8 mouse cellular contexts compared by ENCODE assay signal in the genomic region with DNA sequence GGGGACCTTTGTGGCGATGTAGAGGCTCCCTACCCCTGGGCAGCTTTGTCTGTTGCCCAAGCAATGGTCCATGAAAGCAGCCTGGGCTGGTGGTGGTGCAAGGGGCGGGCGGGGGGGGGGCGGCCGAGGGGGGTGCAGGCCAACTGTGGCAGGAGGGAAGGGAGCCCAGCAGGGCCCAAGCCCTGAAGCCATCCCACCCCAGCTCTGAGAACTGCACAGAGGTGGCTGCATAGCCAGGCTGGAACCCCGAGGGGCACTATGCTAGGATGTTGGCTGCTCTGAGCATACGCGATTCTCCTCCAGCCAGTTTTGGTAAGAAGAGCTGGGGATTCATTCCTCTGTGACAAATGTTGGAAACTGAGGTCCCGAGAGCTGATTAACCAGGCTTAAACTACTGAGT.
DNase-seq lines count a peak whose midpoint lies in the region; ATAC-seq and TF ChIP-seq lines count a peak whose summit lies in the region.

No protein-coding gene starts in this region.

- H3K27ac ChIP-seq in liver, adult 2 months (replicated peaks; ENCODE audit: insufficient read depth, low read depth, low read length): peak overlapping the region; percentile 27
- H3K27ac ChIP-seq in forebrain, embryonic 10.5 days: peak overlapping the region; percentile 91
- H3K27ac ChIP-seq in intestine, embryonic 15.5 days: peak overlapping the region; percentile 32
- H3K27ac ChIP-seq in neural tube, embryonic 12.5 days: peak overlapping the region; percentile 72

- H3K4me3 ChIP-seq in liver, adult 2 months (ENCODE audit: insufficient read depth, low read depth, low read length): peak overlapping the region; percentile 57; the same call in 1 of the 2 replicates
- peak overlapping the region; percentile 38 for H3K4me3 ChIP-seq in forebrain, embryonic 10.5 days
- H3K4me3 ChIP-seq in intestine, embryonic 15.5 days (replicated peaks): peak overlapping the region; percentile 18
- H3K4me3 ChIP-seq in neural tube, embryonic 12.5 days: no peak overlapping the region

- 52% methylated on average over 7 of the region's 9 CpGs for WGBS in liver, adult 2 months
- 29% methylated on average over 8 of the region's 9 CpGs for WGBS in forebrain, embryonic 10.5 days
- 33% methylated on average over 8 of the region's 9 CpGs for WGBS in intestine, embryonic 15.5 days
- 23% methylated on average over 9 of the region's 9 CpGs for WGBS in neural tube, embryonic 12.5 days

- H3K79me2 ChIP-seq in liver, adult 2 months (ENCODE audit: control insufficient read depth, insufficient read depth, low read length): no peaks in the 10 kb centered on the region

- ATAC-seq in intestine, embryonic 15.5 days: peak; percentile 37; the same call in 1 of the 2 replicates
- ATAC-seq in neural tube, embryonic 12.5 days (ENCODE audit: low FRiP score, low read depth): peak; percentile 56

- no peaks in the 10 kb centered on the region for H3K27me3 ChIP-seq in liver, adult 2 months (ENCODE audit: control insufficient read depth, insufficient read depth, low read length)
- peaks cover 100% of the 10 kb centered on the region for H3K27me3 ChIP-seq in forebrain, embryonic 10.5 days (ENCODE audit: poor library complexity, severe bottlenecking)
- peaks cover 8% of the 10 kb centered on the region; the same call in 1 of the 2 replicates for H3K27me3 ChIP-seq in intestine, embryonic 15.5 days (replicated peaks)
- 0 out of 2 replicates have a peak, but pooled peaks cover 14% of the 10 kb centered on the region for H3K27me3 ChIP-seq in neural tube, embryonic 12.5 days (replicated peaks)

- H3K4me2 ChIP-seq in intestine, embryonic 15.5 days (replicated peaks): peak overlapping the region; percentile 56
- peak overlapping the region; percentile 49 for H3K4me2 ChIP-seq in neural tube, embryonic 12.5 days (replicated peaks)

- no peak for TF ChIP-seq CTCF in liver, adult 2 months (IDR thresholded peaks at IDR 0.05; ENCODE audit: low read depth, low read length)

- peak overlapping the region; percentile 61; the same call in 1 of the 2 replicates for H3K9ac ChIP-seq in liver, adult 2 months (ENCODE audit: low read depth, low read length)
- peak overlapping the region; percentile 32 for H3K9ac ChIP-seq in intestine, embryonic 15.5 days
- H3K9ac ChIP-seq in neural tube, embryonic 12.5 days: peak overlapping the region; percentile 51; the same call in 1 of the 2 replicates

- H3K36me3 ChIP-seq in liver, adult 2 months (ENCODE audit: control insufficient read depth, insufficient read depth, low read length): no peaks in the 10 kb centered on the region
- H3K36me3 ChIP-seq in forebrain, embryonic 10.5 days (replicated peaks): no peaks in the 10 kb centered on the region
- H3K36me3 ChIP-seq in intestine, embryonic 15.5 days: no peaks in the 10 kb centered on the region
- H3K36me3 ChIP-seq in neural tube, embryonic 12.5 days: no peaks in the 10 kb centered on the region

- no peak for TF ChIP-seq POLR2A in liver, adult 2 months (IDR thresholded peaks at IDR 0.05; ENCODE audit: extremely low read depth, insufficient read depth, low read length)

- H3K9me3 ChIP-seq in forebrain, embryonic 10.5 days: no peaks in the 10 kb centered on the region
- no peaks in the 10 kb centered on the region for H3K9me3 ChIP-seq in intestine, embryonic 15.5 days
- no peaks in the 10 kb centered on the region for H3K9me3 ChIP-seq in neural tube, embryonic 12.5 days

- H3K4me1 ChIP-seq in liver, adult 2 months (ENCODE audit: control insufficient read depth, insufficient read depth, low read length): peaks cover 2% of the 10 kb centered on the region; the same call in 1 of the 2 replicates
- peaks cover 70% of the 10 kb centered on the region for H3K4me1 ChIP-seq in forebrain, embryonic 10.5 days
- no peaks in the 10 kb centered on the region for H3K4me1 ChIP-seq in intestine, embryonic 15.5 days (replicated peaks)
- peaks cover 22% of the 10 kb centered on the region for H3K4me1 ChIP-seq in neural tube, embryonic 12.5 days

- no peak for DNase-seq in liver, adult 2 months (ENCODE audit: extremely low read depth, low read depth, low spot score)
- no peak for DNase-seq in liver
- no peak for DNase-seq in forebrain, embryonic 10.5 days (ENCODE audit: extremely low spot score, low spot score)
- no peak for DNase-seq in ovary, postnatal 36 days (ENCODE audit: low spot score)
- DNase-seq in thymus, postnatal 4 days: no peak
- DNase-seq in cerebellum, postnatal 4 days (ENCODE audit: low spot score in 2 of 2): no peak

Comparison
In these comparisons a context has a peak if more than half of its experiments do, and no peak if none do; other contexts are left out.
1. H3K27ac ChIP-seq: peak in every context shown above with its lines; median percentile 91 in forebrain, embryonic 10.5 days; 72 in neural tube, embryonic 12.5 days; 32 in intestine, embryonic 15.5 days; 27 in liver, adult 2 months.